Mouse (Mus musculus) hindbrain, embryonic 15.5 days (tissue): ENCODE data around the gene Acsm4. TPM values are rescaled to one million over a fixed set of nuclear protein-coding genes. Genes with fewer than 3 reads are reported as not detected.
"Not testable (repeated sequence)": the region's sequence is repeated elsewhere in the genome, so short reads cannot be mapped to it uniquely, and the experiment has no call there.

Source experiments
- ATAC-seq: fragments of 200-750 bp; cut with Nextera tagmentation; 2 replicates; pipeline ENCODE4 v1.8.0; 2017; ENCODE audit warnings: low read depth, moderate number of reproducible peaks, moderate TSS enrichment; ENCODE audit not compliant: low FRiP score
- H3K27ac ChIP-seq: fragments of 300-500 bp; sonication (generic); replicated peaks from 2 replicates; pipeline ENCODE4 v1.5.1; 2015; ENCODE audit warnings: mild to moderate bottlenecking, inconsistent platforms
- H3K27me3 ChIP-seq: fragments of 300-500 bp; sonication (generic); 2 replicates; pipeline ENCODE4 v1.6.1; 2015; ENCODE audit warnings: control low read depth, inconsistent platforms
- H3K36me3 ChIP-seq: fragments of 300-500 bp; sonication (generic); 2 replicates; pipeline ENCODE4 v1.6.1; 2015; ENCODE audit warnings: control low read depth, inconsistent platforms
- H3K4me1 ChIP-seq: fragments of 300-500 bp; sonication (generic); replicated peaks from 2 replicates; pipeline ENCODE4 v1.6.1; 2015; ENCODE audit warnings: control low read depth, inconsistent platforms
- H3K4me2 ChIP-seq: fragments of 300-500 bp; sonication (generic); 2 replicates; pipeline ENCODE4 v1.6.1; 2015; ENCODE audit warnings: moderate library complexity, mild to moderate bottlenecking, inconsistent platforms
- H3K4me3 ChIP-seq: fragments of 300-500 bp; sonication (generic); 2 replicates; pipeline ENCODE4 v1.5.1; 2015; ENCODE audit warnings: mild to moderate bottlenecking, inconsistent platforms
- H3K9ac ChIP-seq: fragments of 300-500 bp; sonication (generic); 2 replicates; pipeline ENCODE4 v1.6.1; 2015; ENCODE audit warnings: inconsistent platforms
- H3K9me3 ChIP-seq: fragments of 300-500 bp; sonication (generic); 2 replicates; pipeline ENCODE4 v1.6.1; 2016; ENCODE audit warnings: control low read depth, inconsistent platforms
- WGBS: fragments of 180-500 bp; shearing (Covaris S2); methylation state at CpG from one replicate; pipeline ENCODE4 v1.1.7; 2015; 5-methylcytosine and 5-hydroxymethylcytosine counted together
- polyA plus RNA-seq: library from polyadenylated mRNA; unstranded; fragments of >200 nt; fragmentation: Nextera tagmentation; extraction: Ambion mirVana; gene quantifications from 2 replicates; pipeline ENCODE4 v1.2.1, GENCODE M21; 2015

Gene Acsm4
- polyA plus RNA-seq, 1 experiment from 2014 or later, result not detected

- peak overlapping the region; percentile 78 for H3K27ac ChIP-seq
Observed at GRCm38 (mm10) chr7:119720947-119721310, 31.1 kb downstream of the Acsm4 start.

GRCm38 (mm10) chr7:119727621-119728020, 37.8 kb downstream of the Acsm4 start:
- H3K27ac ChIP-seq, result no peak overlapping the region
- WGBS, result 92% methylated on average over 2 of the region's 2 CpGs
- no peak overlapping the region for H3K4me2 ChIP-seq
- H3K4me1 ChIP-seq, result no peaks in the 10 kb centered on the region
- H3K9me3 ChIP-seq, result no peaks in the 10 kb centered on the region
- ATAC-seq, result no peak
- H3K4me3 ChIP-seq, result no peak overlapping the region
- no peak overlapping the region for H3K9ac ChIP-seq
- H3K27me3 ChIP-seq, result no peaks in the 10 kb centered on the region
- no peaks in the 10 kb centered on the region for H3K36me3 ChIP-seq

More at GRCm38 (mm10) chr7:119720947-119721310, 31.1 kb downstream of the Acsm4 start:
- Histone ChIP-seq H3K27me3 (no peaks in the 10 kb centered on the region), H3K9ac (0 out of 2 replicates have a peak overlapping the region, but pooled peaks have one; percentile 10), H3K4me1 (peaks cover 18% of the 10 kb centered on the region), H3K4me3 (peak overlapping the region; percentile 68), H3K9me3 (no peaks in the 10 kb centered on the region), H3K4me2 (peak overlapping the region; percentile 71), H3K36me3 (peaks cover 26% of the 10 kb centered on the region)
- peak; percentile 74 for ATAC-seq
- WGBS, result 14% methylated on average over 8 of the region's 8 CpGs

- not testable (repeated sequence) for H3K36me3 ChIP-seq, H3K4me1 ChIP-seq, ATAC-seq, H3K4me3 ChIP-seq, H3K9me3 ChIP-seq, H3K4me2 ChIP-seq, H3K27me3 ChIP-seq, H3K27ac ChIP-seq, H3K9ac ChIP-seq
- WGBS, result 84% methylated on average over 4 of the region's 4 CpGs
Observed at GRCm38 (mm10) chr7:119731262-119731661, 41.4 kb downstream of the Acsm4 start.

GRCm38 (mm10) chr7:119738877-119739276, 49.1 kb downstream of the Acsm4 start:
- WGBS, result 91% methylated on average over 2 of the region's 2 CpGs
- Histone ChIP-seq H3K9ac (no peak overlapping the region), H3K4me3 (no peak overlapping the region), H3K4me1 (no peaks in the 10 kb centered on the region), H3K36me3 (no peaks in the 10 kb centered on the region), H3K9me3 (no peaks in the 10 kb centered on the region), H3K4me2 (no peak overlapping the region), H3K27ac (no peak overlapping the region), H3K27me3 (no peaks in the 10 kb centered on the region)
- ATAC-seq, result 0 out of 2 replicates have a peak, but pooled peaks have one; percentile 38

- peak; percentile 54; the same call in 1 of the 2 replicates for ATAC-seq
- H3K9ac ChIP-seq, result peak overlapping the region; percentile 33
Observed at GRCm38 (mm10) chr7:119739798-119740468, 50.1 kb downstream of the Acsm4 start.

GRCm38 (mm10) chr7:119744321-119744720, 54.5 kb downstream of the Acsm4 start:
- Histone ChIP-seq H3K4me3 (no peak overlapping the region), H3K27ac (no peak overlapping the region), H3K9me3 (no peaks in the 10 kb centered on the region), H3K36me3 (no peaks in the 10 kb centered on the region), H3K4me1 (peaks cover 5% of the 10 kb centered on the region), H3K4me2 (peak overlapping the region; percentile 42), H3K9ac (no peak overlapping the region), H3K27me3 (no peaks in the 10 kb centered on the region)
- no peak for ATAC-seq
- 8% methylated on average over 34 of the region's 34 CpGs for WGBS

More at GRCm38 (mm10) chr7:119739798-119740468, 50.1 kb downstream of the Acsm4 start:
- not testable (repeated sequence) for H3K9me3 ChIP-seq, H3K36me3 ChIP-seq, H3K27ac ChIP-seq, H3K4me1 ChIP-seq, H3K27me3 ChIP-seq
- WGBS, result 2% methylated on average over 29 of the region's 44 CpGs
- peak overlapping the region; percentile 55 for H3K4me2 ChIP-seq
- peak overlapping the region; percentile 43 for H3K4me3 ChIP-seq

- H3K4me3 ChIP-seq, result no peak overlapping the region
- H3K9me3 ChIP-seq, result no peaks in the 10 kb centered on the region
- WGBS, result 65% methylated on average over 1 of the region's 1 CpGs
- no peaks in the 10 kb centered on the region for H3K27me3 ChIP-seq
- no peak overlapping the region for H3K9ac ChIP-seq
- H3K4me2 ChIP-seq, result no peak overlapping the region
- no peak overlapping the region for H3K27ac ChIP-seq
- H3K36me3 ChIP-seq, result no peaks in the 10 kb centered on the region
- peaks cover 5% of the 10 kb centered on the region for H3K4me1 ChIP-seq
- no peak for ATAC-seq
Observed at GRCm38 (mm10) chr7:119745869-119746268, 56.0 kb downstream of the Acsm4 start.

- Histone ChIP-seq H3K9ac (no peak overlapping the region), H3K4me2 (no peak overlapping the region), H3K36me3 (no peaks in the 10 kb centered on the region), H3K4me1 (peaks cover 5% of the 10 kb centered on the region), H3K27me3 (no peaks in the 10 kb centered on the region), H3K4me3 (no peak overlapping the region), H3K27ac (no peak overlapping the region), H3K9me3 (no peaks in the 10 kb centered on the region)
- no peak for ATAC-seq
- WGBS, result 94% methylated on average over 2 of the region's 2 CpGs
Observed at GRCm38 (mm10) chr7:119748761-119749160, 58.9 kb downstream of the Acsm4 start.

- no peaks in the 10 kb centered on the region for H3K27me3 ChIP-seq
- no peak for ATAC-seq
- no peak overlapping the region for H3K9ac ChIP-seq
- H3K4me2 ChIP-seq, result no peak overlapping the region
- no peak overlapping the region for H3K4me3 ChIP-seq
- no peak overlapping the region for H3K27ac ChIP-seq
- no peaks in the 10 kb centered on the region for H3K4me1 ChIP-seq
- 59% methylated on average over 2 of the region's 2 CpGs for WGBS
- no peaks in the 10 kb centered on the region for H3K9me3 ChIP-seq
- H3K36me3 ChIP-seq, result no peaks in the 10 kb centered on the region
Observed at GRCm38 (mm10) chr7:119749942-119750341, 60.1 kb downstream of the Acsm4 start.

- Histone ChIP-seq H3K27me3 (no peaks in the 10 kb centered on the region), H3K4me3 (no peak overlapping the region), H3K4me2 (no peak overlapping the region), H3K4me1 (no peaks in the 10 kb centered on the region), H3K9me3 (no peaks in the 10 kb centered on the region), H3K36me3 (no peaks in the 10 kb centered on the region), H3K27ac (no peak overlapping the region), H3K9ac (no peak overlapping the region)
- ATAC-seq, result no peak
- 89% methylated on average over 1 of the region's 1 CpGs for WGBS
Observed at GRCm38 (mm10) chr7:119753696-119754095, 63.9 kb downstream of the Acsm4 start.

GRCm38 (mm10) chr7:119760527-119760951, 70.7 kb downstream of the Acsm4 start, which contains the start of gene Acsm3:
TSS of gene Acsm3 (plus strand) at chr7:119760923.
- Histone ChIP-seq H3K27me3 (no peaks in the 10 kb centered on the region), H3K27ac (no peak within 1 kb of the TSS), H3K4me2 (no peak within 1 kb of the TSS), H3K9me3 (no peaks in the 10 kb centered on the region), H3K9ac (no peak within 1 kb of the TSS), H3K4me1 (no peaks in the 10 kb centered on the region), H3K36me3 (no peaks in the 10 kb centered on the region), H3K4me3 (no peak within 1 kb of the TSS)
- WGBS, result 90% methylated on average over 11 of the region's 11 CpGs
- ATAC-seq, result no peak

- ATAC-seq, result no peak
- H3K27ac ChIP-seq, result no peak overlapping the region
- H3K4me1 ChIP-seq, result no peaks in the 10 kb centered on the region
- H3K27me3 ChIP-seq, result no peaks in the 10 kb centered on the region
- no peaks in the 10 kb centered on the region for H3K36me3 ChIP-seq
- H3K4me2 ChIP-seq, result no peak overlapping the region
- 75% methylated on average over 4 of the region's 4 CpGs for WGBS
- H3K9me3 ChIP-seq, result no peaks in the 10 kb centered on the region
- no peak overlapping the region for H3K9ac ChIP-seq
- H3K4me3 ChIP-seq, result no peak overlapping the region
Observed at GRCm38 (mm10) chr7:119762166-119762697, 72.4 kb downstream of the Acsm4 start.
